Mouse (Mus musculus): ENCODE data around the gene Rpp14. TPM values are rescaled to one million over a fixed set of nuclear protein-coding genes. Genes with fewer than 3 reads are reported as not detected.
A peak's percentile ranks its signal among the peaks of the same experiment; 100 is the strongest.

Rpp14 gene
- polyA plus RNA-seq (2015; fragmentation: Nextera tagmentation; extraction: Ambion mirVana) = 19.2 and 19.3 TPM in 2 replicates

DNA sequence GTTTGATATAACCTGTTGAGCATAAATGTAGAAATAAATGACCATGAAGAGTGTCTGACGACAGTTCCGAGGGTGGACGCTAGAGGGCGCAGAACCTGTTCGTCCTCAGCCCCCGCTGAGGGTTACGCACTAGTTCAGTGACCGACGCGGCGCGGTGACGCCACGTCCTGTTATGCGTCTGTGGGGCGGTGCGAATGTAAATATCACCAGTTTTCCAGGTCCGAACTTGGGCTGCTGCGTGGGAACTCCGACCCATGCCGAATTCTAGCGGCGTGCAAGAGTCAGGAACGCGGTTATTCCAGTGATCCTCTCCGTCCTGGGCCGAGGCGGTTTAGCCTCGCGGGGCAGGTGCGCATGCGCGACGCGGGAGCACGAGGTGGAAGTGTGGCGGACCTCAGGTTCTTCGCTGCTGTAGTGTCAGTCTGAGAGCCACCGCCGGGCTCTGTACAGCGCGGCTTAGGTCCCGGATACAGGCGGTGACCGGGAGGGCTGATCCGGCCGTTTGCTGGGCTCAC, at the start of gene Rpp14:
Gene Rpp14, plus strand, starts transcription at position 203 of the 515 bp plus-strand sequence.
- peaks cover 16% of the 10 kb centered on the region for H3K4me1 ChIP-seq (ENCODE audit: insufficient read depth)
- peak within 1 kb of the TSS; percentile 92 for H3K27ac ChIP-seq (ENCODE audit: low read depth)
- H3K27me3 ChIP-seq (ENCODE audit: insufficient read depth, low read length) = no peaks in the 10 kb centered on the region
- peak within 1 kb of the TSS; percentile 70 for H3K9ac ChIP-seq (replicated peaks)
- H3K9me3 ChIP-seq (ENCODE audit: low read length) = no peaks in the 10 kb centered on the region; the same call in 1 of the 2 replicates
- DNase-seq (peak; percentile 95), ATAC-seq (peak; percentile 98)
- TF ChIP-seq CTCF (IDR thresholded peaks at IDR 0.05; ENCODE audit: low read depth) (peak; percentile 99), EP300 (IDR thresholded peaks at IDR 0.05; ENCODE audit: low read depth) (peak; percentile 22; the same call in 1 of the 2 replicates)
- H3K36me3 ChIP-seq (replicated peaks; ENCODE audit: insufficient read depth, low read length) = peaks cover 17% of the 10 kb centered on the region
- peak within 1 kb of the TSS; percentile 66 for H3K4me3 ChIP-seq (ENCODE audit: low read depth, low read length)
- WGBS (ENCODE audit: insufficient replicate concordance) = under 1% methylated on average over 47 of the region's 47 CpGs
- H3K4me2 ChIP-seq (ENCODE audit: low read depth, low read length) = peak within 1 kb of the TSS; percentile 86

DNA sequence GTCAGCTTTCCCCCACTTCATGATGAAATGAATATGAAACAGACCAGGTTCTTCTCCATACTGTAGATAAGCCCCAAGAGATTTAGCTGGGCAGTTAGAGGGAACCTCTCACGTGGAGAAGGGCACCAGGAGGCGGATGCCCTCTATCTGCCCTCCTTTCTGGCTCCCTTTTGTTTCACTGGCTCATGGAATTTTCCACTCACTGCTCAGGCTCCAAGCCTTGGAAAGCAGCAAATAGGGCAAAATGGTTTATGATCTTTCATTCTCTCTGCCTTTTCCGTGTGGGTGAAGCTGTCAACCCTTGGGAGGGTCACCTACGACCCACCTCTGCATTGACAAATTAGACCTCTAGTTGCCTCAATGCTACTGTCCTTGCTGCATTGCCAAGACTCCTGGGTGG, 49.6 kb upstream of the Rpp14 start:
- Histone ChIP-seq H3K4me3 (ENCODE audit: low read depth, low read length) (no peak overlapping the region), H3K27me3 (ENCODE audit: insufficient read depth, low read length) (no peaks in the 10 kb centered on the region), H3K4me1 (ENCODE audit: insufficient read depth) (no peaks in the 10 kb centered on the region), H3K9me3 (ENCODE audit: low read length) (no peaks in the 10 kb centered on the region), H3K4me2 (ENCODE audit: low read depth, low read length) (no peak overlapping the region), H3K9ac (replicated peaks) (no peak overlapping the region), H3K36me3 (replicated peaks; ENCODE audit: insufficient read depth, low read length) (no peaks in the 10 kb centered on the region), H3K27ac (ENCODE audit: low read depth) (no peak overlapping the region)
- DNase-seq = no peak
- TF ChIP-seq CTCF (IDR thresholded peaks at IDR 0.05; ENCODE audit: low read depth) (no peak), EP300 (IDR thresholded peaks at IDR 0.05; ENCODE audit: low read depth) (no peak)
- 66% methylated on average over 4 of the region's 4 CpGs for WGBS (ENCODE audit: insufficient replicate concordance)
- ATAC-seq = no peak

DNA sequence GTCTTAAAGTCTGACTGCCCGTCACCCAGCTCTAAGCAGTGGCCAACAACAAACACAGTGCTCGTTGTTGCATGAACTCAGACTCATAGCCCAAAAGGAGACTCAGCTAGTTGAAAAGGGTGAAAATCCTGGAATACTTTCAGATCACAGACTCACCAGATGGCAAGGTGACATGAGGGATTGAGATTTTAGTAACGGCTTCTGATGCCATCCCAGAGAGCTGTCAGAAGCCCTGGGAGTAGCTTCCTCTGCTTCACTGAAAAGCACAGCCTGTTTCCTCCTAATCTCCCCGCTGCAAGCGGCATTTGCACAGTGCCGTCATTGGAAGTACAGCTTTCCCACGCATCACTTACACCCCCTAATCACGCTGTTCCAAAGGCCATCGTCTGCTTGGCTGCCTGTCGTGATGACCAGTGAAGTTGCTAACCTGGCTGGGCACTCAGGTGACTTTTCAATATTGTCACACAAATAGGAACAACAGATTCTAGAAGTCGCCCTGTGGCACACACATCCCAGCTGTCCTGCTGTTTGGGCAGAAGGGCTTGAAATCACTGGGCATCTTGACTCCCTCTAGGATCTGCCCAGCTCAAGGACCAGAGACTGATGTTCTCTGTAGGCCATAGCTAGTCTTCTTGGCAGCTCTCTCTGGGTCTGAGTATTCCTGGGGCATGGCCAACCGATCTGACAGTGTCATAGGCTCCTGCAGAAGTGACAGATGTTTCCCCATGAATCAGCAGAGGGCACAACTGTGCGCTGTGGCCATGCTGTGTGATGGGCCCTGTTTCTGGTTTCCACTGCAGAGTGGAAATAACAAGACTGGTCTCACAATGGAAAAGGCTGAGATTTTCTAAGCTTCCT, 47.9 kb upstream of the Rpp14 start:
- DNase-seq = no peak
- no peaks in the 10 kb centered on the region for H3K36me3 ChIP-seq (replicated peaks; ENCODE audit: insufficient read depth, low read length)
- 70% methylated on average over 13 of the region's 13 CpGs for WGBS (ENCODE audit: insufficient replicate concordance)
- no peaks in the 10 kb centered on the region for H3K27me3 ChIP-seq (ENCODE audit: insufficient read depth, low read length)
- no peak overlapping the region for H3K9ac ChIP-seq (replicated peaks)
- ATAC-seq = no peak
- no peak overlapping the region for H3K27ac ChIP-seq (ENCODE audit: low read depth)
- no peaks in the 10 kb centered on the region for H3K4me1 ChIP-seq (ENCODE audit: insufficient read depth)
- no peak overlapping the region for H3K4me3 ChIP-seq (ENCODE audit: low read depth, low read length)
- no peak overlapping the region for H3K4me2 ChIP-seq (ENCODE audit: low read depth, low read length)
- H3K9me3 ChIP-seq (ENCODE audit: low read length) = no peaks in the 10 kb centered on the region
- TF ChIP-seq EP300 (IDR thresholded peaks at IDR 0.05; ENCODE audit: low read depth) (no peak), CTCF (IDR thresholded peaks at IDR 0.05; ENCODE audit: low read depth) (no peak)

DNA sequence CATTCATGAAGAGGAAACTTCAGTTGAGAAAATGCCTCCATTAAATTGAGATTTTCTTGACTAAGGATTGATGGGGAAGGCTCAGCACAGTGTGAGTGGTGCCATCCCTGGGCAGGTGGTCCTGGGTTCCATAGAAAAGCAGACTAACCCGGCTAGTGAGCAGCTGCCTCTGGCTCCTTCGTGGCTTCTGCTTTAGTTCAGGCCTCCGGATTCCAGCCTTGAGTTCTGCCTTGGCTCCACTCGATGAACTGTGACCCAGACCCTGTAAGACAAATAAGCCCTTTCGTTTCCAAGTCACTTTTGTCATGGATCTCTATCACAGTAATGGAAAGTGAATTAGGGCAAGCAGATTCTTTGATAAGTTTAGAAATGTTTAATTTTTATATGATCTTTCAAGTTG, 45.6 kb upstream of the Rpp14 start:
- H3K27ac ChIP-seq (ENCODE audit: low read depth) = no peak overlapping the region
- 72% methylated on average over 5 of the region's 5 CpGs for WGBS (ENCODE audit: insufficient replicate concordance)
- H3K9me3 ChIP-seq (ENCODE audit: low read length) = no peaks in the 10 kb centered on the region
- no peak overlapping the region for H3K9ac ChIP-seq (replicated peaks)
- no peak overlapping the region for H3K4me2 ChIP-seq (ENCODE audit: low read depth, low read length)
- ATAC-seq (no peak), DNase-seq (no peak)
- no peaks in the 10 kb centered on the region for H3K4me1 ChIP-seq (ENCODE audit: insufficient read depth)
- no peaks in the 10 kb centered on the region for H3K36me3 ChIP-seq (replicated peaks; ENCODE audit: insufficient read depth, low read length)
- H3K4me3 ChIP-seq (ENCODE audit: low read depth, low read length) = no peak overlapping the region
- no peak for TF ChIP-seq CTCF (IDR thresholded peaks at IDR 0.05; ENCODE audit: low read depth)
- H3K27me3 ChIP-seq (ENCODE audit: insufficient read depth, low read length) = no peaks in the 10 kb centered on the region

DNA sequence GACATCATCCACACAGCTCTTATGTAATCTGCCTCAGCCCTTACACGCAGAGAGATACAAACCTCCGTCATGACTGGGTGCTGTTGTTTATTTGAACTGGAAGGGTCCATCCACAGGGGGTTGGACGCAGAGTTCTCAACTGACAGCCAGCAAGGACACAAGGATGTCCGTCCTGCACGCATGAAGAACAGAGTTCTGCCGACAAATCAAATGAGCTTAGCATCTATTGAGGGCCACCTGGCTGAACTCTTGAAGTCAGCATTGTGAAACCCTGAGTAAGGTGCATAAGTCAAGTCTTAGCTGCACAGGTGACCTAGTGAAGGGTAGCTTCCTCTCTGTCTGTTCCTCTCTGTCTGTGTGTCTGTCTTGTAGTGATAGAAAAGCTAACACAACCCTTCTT, 44.2 kb upstream of the Rpp14 start:
- H3K4me2 ChIP-seq (ENCODE audit: low read depth, low read length) = no peak overlapping the region
- 76% methylated on average over 6 of the region's 6 CpGs for WGBS (ENCODE audit: insufficient replicate concordance)
- peak; percentile 33 for ATAC-seq
- no peak overlapping the region for H3K4me3 ChIP-seq (ENCODE audit: low read depth, low read length)
- H3K27ac ChIP-seq (ENCODE audit: low read depth) = no peak overlapping the region
- DNase-seq = no peak
- no peaks in the 10 kb centered on the region for H3K4me1 ChIP-seq (ENCODE audit: insufficient read depth)
- TF ChIP-seq EP300 (IDR thresholded peaks at IDR 0.05; ENCODE audit: low read depth) = no peak
- TF ChIP-seq CTCF (IDR thresholded peaks at IDR 0.05; ENCODE audit: low read depth) = no peak
- no peaks in the 10 kb centered on the region for H3K36me3 ChIP-seq (replicated peaks; ENCODE audit: insufficient read depth, low read length)
- H3K27me3 ChIP-seq (ENCODE audit: insufficient read depth, low read length) = no peaks in the 10 kb centered on the region
- H3K9me3 ChIP-seq (ENCODE audit: low read length) = no peaks in the 10 kb centered on the region
- no peak overlapping the region for H3K9ac ChIP-seq (replicated peaks)

DNA sequence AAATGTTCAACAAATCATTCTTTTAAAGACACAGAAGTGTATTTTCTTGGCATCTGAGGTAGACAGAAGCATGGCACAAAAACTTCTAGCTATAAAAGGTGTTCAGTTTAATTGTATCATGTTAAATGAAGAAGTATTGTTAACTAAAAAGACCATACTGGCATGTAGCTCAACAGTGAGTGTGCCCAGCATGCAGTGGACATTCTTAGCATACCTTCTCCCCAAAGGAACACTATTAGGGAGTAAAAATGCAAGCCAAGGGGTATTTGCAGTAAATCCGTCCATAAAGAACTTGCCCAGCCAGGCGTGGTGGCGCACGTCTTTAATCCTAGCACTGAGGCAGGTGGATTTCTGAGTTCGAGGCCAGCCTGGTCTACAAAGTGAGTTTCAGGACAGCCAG, 43.8 kb upstream of the Rpp14 start:
- no peaks in the 10 kb centered on the region for H3K36me3 ChIP-seq (replicated peaks; ENCODE audit: insufficient read depth, low read length)
- H3K4me1 ChIP-seq (ENCODE audit: insufficient read depth) = no peaks in the 10 kb centered on the region
- no peak overlapping the region for H3K27ac ChIP-seq (ENCODE audit: low read depth)
- TF ChIP-seq EP300 (IDR thresholded peaks at IDR 0.05; ENCODE audit: low read depth) = no peak
- no peak for TF ChIP-seq CTCF (IDR thresholded peaks at IDR 0.05; ENCODE audit: low read depth)
- H3K4me2 ChIP-seq (ENCODE audit: low read depth, low read length) = no peak overlapping the region
- DNase-seq (no peak), ATAC-seq (no peak)
- no peaks in the 10 kb centered on the region for H3K9me3 ChIP-seq (ENCODE audit: low read length)
- 79% methylated on average over 5 of the region's 5 CpGs for WGBS (ENCODE audit: insufficient replicate concordance)
- H3K4me3 ChIP-seq (ENCODE audit: low read depth, low read length) = no peak overlapping the region
- H3K27me3 ChIP-seq (ENCODE audit: insufficient read depth, low read length) = no peaks in the 10 kb centered on the region
- no peak overlapping the region for H3K9ac ChIP-seq (replicated peaks)

Measured in liver, postnatal 0 days (tissue).